Mouse (Mus musculus): ENCODE data around the gene Tbx2. TPM values are rescaled to one million over a fixed set of nuclear protein-coding genes. Genes with fewer than 3 reads are reported as not detected.

Tbx2 gene
- polyA plus RNA-seq, 1 experiment from 2014 or later, result 0.37 TPM

- no peak for ATAC-seq (ENCODE audit: low read depth)
- Histone ChIP-seq H3K36me3 (ENCODE audit: control insufficient read depth, insufficient read depth, low read length) (no peaks in the 10 kb centered on the region), H3K27me3 (ENCODE audit: control insufficient read depth, insufficient read depth, low read length) (no peaks in the 10 kb centered on the region), H3K9ac (replicated peaks; ENCODE audit: low read depth, low read length) (no peak overlapping the region), H3K4me2 (ENCODE audit: low read depth, low read length) (no peak overlapping the region), H3K4me3 (ENCODE audit: low read depth, low read length) (no peak overlapping the region), H3K9me3 (ENCODE audit: control insufficient read depth, low read length) (no peaks in the 10 kb centered on the region), H3K27ac (ENCODE audit: low read depth, low read length) (no peak overlapping the region), H3K4me1 (ENCODE audit: control insufficient read depth, insufficient read depth, low read length) (no peaks in the 10 kb centered on the region)
- WGBS, result 87% methylated on average over 5 of the region's 5 CpGs
Observed at GRCm38 (mm10) chr11:85804048-85804447, 28.3 kb upstream of the Tbx2 start.

DNA sequence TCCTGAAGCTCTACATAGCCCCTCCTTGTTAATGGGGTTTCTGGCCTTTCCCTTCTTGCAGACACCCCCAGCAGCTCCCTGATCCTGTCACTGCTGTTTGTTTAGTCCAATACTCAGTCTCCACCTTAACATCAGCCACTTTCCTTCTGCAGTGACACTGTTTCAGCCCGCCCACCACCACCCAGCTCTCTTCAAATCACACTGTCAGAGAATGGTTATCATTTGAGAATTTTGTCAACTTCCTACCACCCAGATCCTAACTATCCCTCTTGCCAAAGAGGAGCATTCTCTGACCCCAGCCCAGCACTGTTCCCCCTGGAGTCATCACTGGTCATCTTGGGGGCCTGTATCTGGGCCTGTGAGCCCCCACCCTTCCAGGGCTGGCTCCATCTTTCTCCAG is 26.6 kb upstream of the Tbx2 start:
- Histone ChIP-seq H3K27ac (ENCODE audit: low read depth, low read length) (no peak overlapping the region), H3K9ac (replicated peaks; ENCODE audit: low read depth, low read length) (no peak overlapping the region), H3K4me2 (ENCODE audit: low read depth, low read length) (no peak overlapping the region), H3K9me3 (ENCODE audit: control insufficient read depth, low read length) (no peaks in the 10 kb centered on the region), H3K4me1 (ENCODE audit: control insufficient read depth, insufficient read depth, low read length) (no peaks in the 10 kb centered on the region), H3K4me3 (ENCODE audit: low read depth, low read length) (no peak overlapping the region), H3K36me3 (ENCODE audit: control insufficient read depth, insufficient read depth, low read length) (no peaks in the 10 kb centered on the region), H3K27me3 (ENCODE audit: control insufficient read depth, insufficient read depth, low read length) (no peaks in the 10 kb centered on the region)
- 93% methylated on average over 1 of the region's 1 CpGs for WGBS
- ATAC-seq (ENCODE audit: low read depth), result no peak

DNA sequence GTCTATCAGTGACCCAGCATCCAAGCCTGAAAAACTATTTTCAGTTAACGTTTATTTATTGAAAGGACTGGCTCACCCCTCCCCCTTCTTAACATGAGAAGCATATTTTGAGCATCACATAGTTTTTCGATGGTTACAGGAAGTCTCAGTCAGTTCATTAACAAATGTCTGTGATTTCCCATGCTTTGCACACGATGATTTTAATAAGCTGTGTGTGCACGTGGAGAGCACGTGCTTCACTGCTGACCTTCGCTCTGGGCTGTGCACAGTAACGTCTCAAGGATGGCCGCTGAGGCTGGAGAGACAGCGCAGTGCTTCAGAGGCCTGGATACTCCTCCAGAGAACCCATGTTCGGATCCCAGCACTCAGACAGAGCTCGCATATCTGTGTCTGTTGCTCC is 25.0 kb upstream of the Tbx2 start:
- Histone ChIP-seq H3K4me2 (ENCODE audit: low read depth, low read length) (no peak overlapping the region), H3K27me3 (ENCODE audit: control insufficient read depth, insufficient read depth, low read length) (no peaks in the 10 kb centered on the region), H3K36me3 (ENCODE audit: control insufficient read depth, insufficient read depth, low read length) (no peaks in the 10 kb centered on the region), H3K9ac (replicated peaks; ENCODE audit: low read depth, low read length) (no peak overlapping the region), H3K4me1 (ENCODE audit: control insufficient read depth, insufficient read depth, low read length) (no peaks in the 10 kb centered on the region), H3K9me3 (ENCODE audit: control insufficient read depth, low read length) (no peaks in the 10 kb centered on the region), H3K4me3 (ENCODE audit: low read depth, low read length) (no peak overlapping the region), H3K27ac (ENCODE audit: low read depth, low read length) (no peak overlapping the region)
- no peak for ATAC-seq (ENCODE audit: low read depth)
- 89% methylated on average over 11 of the region's 11 CpGs for WGBS

GRCm38 (mm10) chr11:85811229-85811628 is 21.1 kb upstream of the Tbx2 start:
- no peak overlapping the region for H3K4me3 ChIP-seq (ENCODE audit: low read depth, low read length)
- no peaks in the 10 kb centered on the region for H3K36me3 ChIP-seq (ENCODE audit: control insufficient read depth, insufficient read depth, low read length)
- no peak overlapping the region for H3K4me2 ChIP-seq (ENCODE audit: low read depth, low read length)
- ATAC-seq (ENCODE audit: low read depth), result no peak
- no peaks in the 10 kb centered on the region for H3K27me3 ChIP-seq (ENCODE audit: control insufficient read depth, insufficient read depth, low read length)
- no peak overlapping the region for H3K27ac ChIP-seq (ENCODE audit: low read depth, low read length)
- no peaks in the 10 kb centered on the region for H3K9me3 ChIP-seq (ENCODE audit: control insufficient read depth, low read length)
- H3K4me1 ChIP-seq (ENCODE audit: control insufficient read depth, insufficient read depth, low read length), result no peaks in the 10 kb centered on the region
- no peak overlapping the region for H3K9ac ChIP-seq (replicated peaks; ENCODE audit: low read depth, low read length)
- WGBS, result 86% methylated on average over 4 of the region's 4 CpGs

DNA sequence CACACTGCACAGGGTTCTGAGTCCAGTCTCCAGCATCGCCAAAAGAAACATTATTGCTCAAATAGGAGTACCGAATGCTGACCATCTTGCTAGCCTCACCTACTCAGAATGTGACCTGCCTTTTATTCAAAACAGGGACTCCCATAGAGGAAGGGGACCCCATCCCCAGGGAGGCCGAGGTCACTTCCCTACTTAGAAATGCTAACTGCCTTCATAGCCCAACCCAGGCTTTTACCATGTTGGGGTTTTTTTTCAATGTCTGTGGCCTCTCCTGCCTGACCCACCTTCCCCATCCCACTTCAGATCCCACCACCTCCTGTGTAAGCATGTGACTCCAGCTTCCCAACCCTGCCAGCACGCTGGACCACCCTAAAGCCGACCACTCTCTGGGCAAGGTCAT is 20.7 kb upstream of the Tbx2 start:
- Histone ChIP-seq H3K9ac (replicated peaks; ENCODE audit: low read depth, low read length) (no peak overlapping the region), H3K4me2 (ENCODE audit: low read depth, low read length) (no peak overlapping the region), H3K27me3 (ENCODE audit: control insufficient read depth, insufficient read depth, low read length) (no peaks in the 10 kb centered on the region), H3K36me3 (ENCODE audit: control insufficient read depth, insufficient read depth, low read length) (no peaks in the 10 kb centered on the region), H3K27ac (ENCODE audit: low read depth, low read length) (no peak overlapping the region), H3K4me3 (ENCODE audit: low read depth, low read length) (no peak overlapping the region), H3K4me1 (ENCODE audit: control insufficient read depth, insufficient read depth, low read length) (no peaks in the 10 kb centered on the region), H3K9me3 (ENCODE audit: control insufficient read depth, low read length) (no peaks in the 10 kb centered on the region)
- no peak for ATAC-seq (ENCODE audit: low read depth)
- 87% methylated on average over 5 of the region's 5 CpGs for WGBS

DNA sequence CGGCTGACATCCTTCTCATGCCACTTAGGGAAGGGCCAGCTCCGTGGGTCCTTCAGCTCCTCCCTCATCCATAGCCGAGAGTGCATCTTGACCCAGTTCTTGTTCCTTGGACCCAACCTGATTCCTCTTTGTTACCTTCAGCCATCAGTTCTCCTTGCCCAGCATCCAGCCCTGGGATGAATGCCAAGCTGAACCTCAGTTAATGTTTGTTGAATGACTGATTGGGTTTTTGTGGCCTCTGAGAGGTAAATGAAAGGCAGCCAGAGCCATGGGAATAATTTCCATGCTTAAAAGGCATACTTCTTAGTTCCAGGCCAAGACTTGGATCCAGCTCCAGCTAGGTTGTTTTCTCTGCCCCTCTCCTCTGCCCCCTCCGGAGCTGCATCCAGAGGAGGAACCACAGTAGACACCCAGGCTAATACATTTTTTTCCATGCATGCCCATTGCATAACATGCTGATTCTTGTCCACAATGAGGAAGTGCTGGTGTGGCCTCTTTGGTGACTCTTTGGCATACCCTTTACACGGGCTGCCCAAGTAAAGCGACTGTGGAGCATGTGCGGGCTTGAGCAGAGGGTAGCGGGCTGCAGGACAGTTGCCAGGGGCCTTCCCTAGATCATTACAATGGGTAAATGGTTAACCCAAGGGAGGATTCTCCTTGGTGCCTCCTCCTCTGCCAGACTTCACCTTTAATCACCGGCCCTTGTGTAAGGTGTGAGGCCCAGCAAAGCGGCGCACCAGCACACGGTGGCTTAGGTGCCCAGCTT is 20.0 kb upstream of the Tbx2 start:
- no peaks in the 10 kb centered on the region for H3K36me3 ChIP-seq (ENCODE audit: control insufficient read depth, insufficient read depth, low read length)
- no peak overlapping the region for H3K4me3 ChIP-seq (ENCODE audit: low read depth, low read length)
- WGBS, result 88% methylated on average over 12 of the region's 12 CpGs
- H3K9ac ChIP-seq (replicated peaks; ENCODE audit: low read depth, low read length), result no peak overlapping the region
- ATAC-seq (ENCODE audit: low read depth), result no peak
- no peaks in the 10 kb centered on the region for H3K27me3 ChIP-seq (ENCODE audit: control insufficient read depth, insufficient read depth, low read length)
- H3K27ac ChIP-seq (ENCODE audit: low read depth, low read length), result no peak overlapping the region
- H3K4me2 ChIP-seq (ENCODE audit: low read depth, low read length), result no peak overlapping the region
- no peaks in the 10 kb centered on the region for H3K9me3 ChIP-seq (ENCODE audit: control insufficient read depth, low read length)
- no peaks in the 10 kb centered on the region for H3K4me1 ChIP-seq (ENCODE audit: control insufficient read depth, insufficient read depth, low read length)

GRCm38 (mm10) chr11:85814678-85815077 is 17.7 kb upstream of the Tbx2 start:
- H3K4me1 ChIP-seq (ENCODE audit: control insufficient read depth, insufficient read depth, low read length), result no peaks in the 10 kb centered on the region
- no peaks in the 10 kb centered on the region for H3K27me3 ChIP-seq (ENCODE audit: control insufficient read depth, insufficient read depth, low read length)
- no peak overlapping the region for H3K27ac ChIP-seq (ENCODE audit: low read depth, low read length)
- WGBS, result 51% methylated on average over 4 of the region's 4 CpGs
- no peaks in the 10 kb centered on the region for H3K9me3 ChIP-seq (ENCODE audit: control insufficient read depth, low read length)
- no peaks in the 10 kb centered on the region for H3K36me3 ChIP-seq (ENCODE audit: control insufficient read depth, insufficient read depth, low read length)
- H3K4me2 ChIP-seq (ENCODE audit: low read depth, low read length), result no peak overlapping the region
- H3K4me3 ChIP-seq (ENCODE audit: low read depth, low read length), result no peak overlapping the region
- H3K9ac ChIP-seq (replicated peaks; ENCODE audit: low read depth, low read length), result no peak overlapping the region
- no peak for ATAC-seq (ENCODE audit: low read depth)

GRCm38 (mm10) chr11:85816471-85816870 is 15.9 kb upstream of the Tbx2 start:
- H3K9me3 ChIP-seq (ENCODE audit: control insufficient read depth, low read length), result no peaks in the 10 kb centered on the region
- WGBS, result 86% methylated on average over 5 of the region's 5 CpGs
- H3K4me3 ChIP-seq (ENCODE audit: low read depth, low read length), result no peak overlapping the region
- no peak overlapping the region for H3K9ac ChIP-seq (replicated peaks; ENCODE audit: low read depth, low read length)
- no peaks in the 10 kb centered on the region for H3K4me1 ChIP-seq (ENCODE audit: control insufficient read depth, insufficient read depth, low read length)
- H3K36me3 ChIP-seq (ENCODE audit: control insufficient read depth, insufficient read depth, low read length), result no peaks in the 10 kb centered on the region
- H3K27ac ChIP-seq (ENCODE audit: low read depth, low read length), result no peak overlapping the region
- H3K4me2 ChIP-seq (ENCODE audit: low read depth, low read length), result no peak overlapping the region
- H3K27me3 ChIP-seq (ENCODE audit: control insufficient read depth, insufficient read depth, low read length), result no peaks in the 10 kb centered on the region
- ATAC-seq (ENCODE audit: low read depth), result no peak

GRCm38 (mm10) chr11:85818401-85818800 is 13.9 kb upstream of the Tbx2 start:
- H3K4me1 ChIP-seq (ENCODE audit: control insufficient read depth, insufficient read depth, low read length), result no peaks in the 10 kb centered on the region
- H3K9me3 ChIP-seq (ENCODE audit: control insufficient read depth, low read length), result no peaks in the 10 kb centered on the region
- H3K27ac ChIP-seq (ENCODE audit: low read depth, low read length), result no peak overlapping the region
- H3K4me3 ChIP-seq (ENCODE audit: low read depth, low read length), result no peak overlapping the region
- no peak for ATAC-seq (ENCODE audit: low read depth)
- no peaks in the 10 kb centered on the region for H3K27me3 ChIP-seq (ENCODE audit: control insufficient read depth, insufficient read depth, low read length)
- WGBS, result 88% methylated on average over 3 of the region's 3 CpGs
- no peaks in the 10 kb centered on the region for H3K36me3 ChIP-seq (ENCODE audit: control insufficient read depth, insufficient read depth, low read length)
- no peak overlapping the region for H3K4me2 ChIP-seq (ENCODE audit: low read depth, low read length)
- no peak overlapping the region for H3K9ac ChIP-seq (replicated peaks; ENCODE audit: low read depth, low read length)

All from neural tube, embryonic 14.5 days (tissue).